In the genomic region with DNA sequence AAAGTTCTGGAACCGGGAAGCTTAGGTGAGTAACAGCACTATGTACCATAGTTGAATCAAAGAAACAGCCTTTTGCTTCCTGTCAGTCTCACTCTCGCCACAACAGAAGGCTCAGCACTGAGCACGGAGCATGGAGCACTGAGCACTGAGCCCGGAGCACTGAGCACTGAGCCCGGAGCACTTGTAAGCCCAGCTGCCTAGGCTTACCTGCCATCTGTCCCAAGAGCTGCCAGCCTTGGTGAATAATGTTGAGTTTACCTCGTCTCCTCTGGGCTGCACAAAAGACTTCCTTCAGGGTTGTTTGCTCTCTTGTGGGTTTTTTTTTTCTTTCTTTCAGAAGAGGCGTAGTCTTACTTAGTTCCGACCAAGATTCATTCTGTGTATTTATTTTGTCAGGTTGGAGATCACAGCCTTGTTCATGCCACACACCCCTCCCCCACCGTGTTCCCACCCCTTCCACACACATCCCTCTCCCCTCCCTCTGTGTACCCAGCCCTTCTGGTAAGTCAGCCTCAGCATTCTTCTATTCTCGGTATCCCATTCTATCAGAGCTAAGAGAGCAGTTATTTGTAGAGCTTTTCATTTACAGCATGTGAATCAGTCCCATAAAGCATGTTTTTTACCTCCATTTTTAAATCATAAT, we compare ENCODE assay signal across 30 mouse cellular contexts. TPM values are rescaled to one million over a fixed set of nuclear protein-coding genes. Genes with fewer than 3 reads are reported as not detected.
DNase-seq lines count a peak whose midpoint lies in the region; ATAC-seq and TF ChIP-seq lines count a peak whose summit lies in the region.
"Had no signal": no experiment of that assay in that cellular context is flagged by ENCODE, and none has a peak within 500 bp of the region (broad histone marks: within the 10 kb centered on the region; RNA-seq: fewer than 3 reads in every experiment).

No protein-coding gene starts in this region.

- no peaks in the 10 kb centered on the region for H3K27me3 ChIP-seq in embryonic facial prominence, embryonic 14.5 days (replicated peaks; ENCODE audit: control insufficient read depth, insufficient read depth, low read length)
- no peaks in the 10 kb centered on the region for H3K27me3 ChIP-seq in embryonic facial prominence, embryonic 10.5 days (replicated peaks; ENCODE audit: low read depth, poor library complexity, severe bottlenecking)
- no peaks in the 10 kb centered on the region for H3K27me3 ChIP-seq in lung, postnatal 0 days (replicated peaks; ENCODE audit: insufficient read depth, low read length)
- no peaks in the 10 kb centered on the region for H3K27me3 ChIP-seq in stomach, embryonic 15.5 days (replicated peaks)
- H3K27me3 ChIP-seq: embryonic facial prominence, embryonic 12.5 days; forebrain, embryonic 12.5 days; forebrain, embryonic 15.5 days; hindbrain, embryonic 12.5 days; hindbrain, embryonic 15.5 days had no signal

- WGBS in embryonic facial prominence, embryonic 14.5 days = 70% methylated on average over 10 of the region's 10 CpGs
- 77% methylated on average over 10 of the region's 10 CpGs for WGBS in embryonic facial prominence, embryonic 10.5 days
- 42% methylated on average over 10 of the region's 10 CpGs for WGBS in lung, postnatal 0 days
- WGBS in lung, adult 2 months = 47% methylated on average over 10 of the region's 10 CpGs
- 51% methylated on average over 10 of the region's 10 CpGs for WGBS in stomach, embryonic 15.5 days

- H3K27ac ChIP-seq in embryonic facial prominence, embryonic 14.5 days (replicated peaks; ENCODE audit: low read depth, low read length) = no peak overlapping the region
- H3K27ac ChIP-seq in embryonic facial prominence, embryonic 10.5 days (replicated peaks) = no peak overlapping the region
- no peak overlapping the region for H3K27ac ChIP-seq in lung, postnatal 0 days (ENCODE audit: low read length)
- no peak overlapping the region for H3K27ac ChIP-seq in stomach, embryonic 15.5 days
- H3K27ac ChIP-seq: embryonic facial prominence, embryonic 12.5 days; forebrain, embryonic 12.5 days; forebrain, embryonic 15.5 days; hindbrain, embryonic 12.5 days; hindbrain, embryonic 15.5 days had no signal

- peak; percentile 8 for DNase-seq in embryonic facial prominence, embryonic 14.5 days (ENCODE audit: low spot score)
- no peak for DNase-seq in embryonic facial prominence, embryonic 10.5 days (ENCODE audit: low spot score)
- peak; percentile 5 for DNase-seq in lung, postnatal 0 days (ENCODE audit: low spot score)
- DNase-seq in lung, adult 2 months = no peak
- DNase-seq in frontal cortex, postnatal 36 days (ENCODE audit: low spot score in 2 of 2) = no peak
- DNase-seq: adrenal gland, adult 8-10 months; adrenal gland, postnatal 25 days; cerebellum, adult 18-20 months; cerebellum, adult 9-10 months; cerebellum, postnatal 14 days; gastrocnemius, postnatal 10 days; gastrocnemius, postnatal 36 days; heart, adult 11 months had no signal

- no peak for TF ChIP-seq CTCF in lung, postnatal 0 days (IDR thresholded peaks at IDR 0.05)
- TF ChIP-seq CTCF in lung, adult 2 months (IDR thresholded peaks at IDR 0.05; ENCODE audit: insufficient read depth, low read length) = no peak

- no peaks in the 10 kb centered on the region for H3K36me3 ChIP-seq in embryonic facial prominence, embryonic 14.5 days (ENCODE audit: control insufficient read depth, insufficient read depth, low read length)
- no peaks in the 10 kb centered on the region for H3K36me3 ChIP-seq in embryonic facial prominence, embryonic 10.5 days (replicated peaks)
- no peaks in the 10 kb centered on the region for H3K36me3 ChIP-seq in lung, postnatal 0 days (ENCODE audit: insufficient read depth, low read length)
- H3K36me3 ChIP-seq in stomach, embryonic 15.5 days = no peaks in the 10 kb centered on the region
- H3K36me3 ChIP-seq: embryonic facial prominence, embryonic 12.5 days; forebrain, embryonic 12.5 days; forebrain, embryonic 15.5 days; hindbrain, embryonic 12.5 days; hindbrain, embryonic 15.5 days had no signal

- H3K4me3 ChIP-seq in embryonic facial prominence, embryonic 14.5 days (ENCODE audit: low read depth, low read length) = no peak overlapping the region
- H3K4me3 ChIP-seq in embryonic facial prominence, embryonic 10.5 days = no peak overlapping the region
- no peak overlapping the region for H3K4me3 ChIP-seq in lung, postnatal 0 days (ENCODE audit: low read depth, low read length)
- no peak overlapping the region for H3K4me3 ChIP-seq in lung, adult 2 months (replicated peaks; ENCODE audit: extremely low read depth, low read depth, low read length)
- H3K4me3 ChIP-seq in stomach, embryonic 15.5 days (replicated peaks) = no peak overlapping the region
- H3K4me3 ChIP-seq: embryonic facial prominence, embryonic 12.5 days; erythroblast, embryonic 14.5 days; forebrain, embryonic 12.5 days; forebrain, embryonic 15.5 days; hindbrain, embryonic 12.5 days; hindbrain, embryonic 15.5 days had no signal

- H3K4me2 ChIP-seq in embryonic facial prominence, embryonic 14.5 days (ENCODE audit: low read depth, low read length) = no peak overlapping the region
- no peak overlapping the region for H3K4me2 ChIP-seq in lung, postnatal 0 days (replicated peaks; ENCODE audit: low read depth, low read length)
- no peak overlapping the region for H3K4me2 ChIP-seq in stomach, embryonic 15.5 days
- H3K4me2 ChIP-seq: embryonic facial prominence, embryonic 12.5 days; forebrain, embryonic 12.5 days; forebrain, embryonic 15.5 days; heart, embryonic 11.5 days; hindbrain, embryonic 12.5 days; hindbrain, embryonic 15.5 days had no signal

- H3K9me3 ChIP-seq in embryonic facial prominence, embryonic 14.5 days (ENCODE audit: control insufficient read depth, low read length) = no peaks in the 10 kb centered on the region
- H3K9me3 ChIP-seq in embryonic facial prominence, embryonic 10.5 days = no peaks in the 10 kb centered on the region
- H3K9me3 ChIP-seq in lung, postnatal 0 days (ENCODE audit: low read length) = no peaks in the 10 kb centered on the region
- H3K9me3 ChIP-seq in stomach, embryonic 15.5 days = no peaks in the 10 kb centered on the region
- H3K9me3 ChIP-seq: embryonic facial prominence, embryonic 12.5 days; forebrain, embryonic 12.5 days; forebrain, embryonic 15.5 days; hindbrain, embryonic 12.5 days; hindbrain, embryonic 15.5 days had no signal

- ATAC-seq in embryonic facial prominence, embryonic 14.5 days (ENCODE audit: low read depth) = no peak
- ATAC-seq in lung, postnatal 0 days = no peak
- ATAC-seq in stomach, embryonic 15.5 days (ENCODE audit: insufficient read depth, low FRiP score, low read depth) = peak; percentile 82
- ATAC-seq in granulocyte monocyte progenitor cell, adult 5-6 weeks (replicated peaks; ENCODE audit: poor library complexity, severe bottlenecking) = no peak
- ATAC-seq: activated CD4-positive, CD25-positive, alpha-beta regulatory T cell, adult 4 months; forebrain, embryonic 15.5 days had no signal

- TF ChIP-seq POLR2A in lung, adult 2 months (IDR thresholded peaks at IDR 0.05; ENCODE audit: borderline replicate concordance, extremely low read depth, low read depth, low read length) = no peak

- no peak for TF ChIP-seq EP300 in lung, postnatal 0 days (IDR thresholded peaks at IDR 0.05)

- no peaks in the 10 kb centered on the region for H3K4me1 ChIP-seq in embryonic facial prominence, embryonic 14.5 days (ENCODE audit: control insufficient read depth, insufficient read depth, low read length)
- H3K4me1 ChIP-seq in embryonic facial prominence, embryonic 10.5 days = no peaks in the 10 kb centered on the region
- no peaks in the 10 kb centered on the region for H3K4me1 ChIP-seq in lung, postnatal 0 days (ENCODE audit: insufficient read depth, low read depth, low read length)
- no peaks in the 10 kb centered on the region for H3K4me1 ChIP-seq in lung, adult 2 months (ENCODE audit: control insufficient read depth, insufficient read depth, low read length)
- H3K4me1 ChIP-seq in stomach, embryonic 15.5 days = no peaks in the 10 kb centered on the region
- H3K4me1 ChIP-seq: embryonic facial prominence, embryonic 12.5 days; forebrain, embryonic 12.5 days; forebrain, embryonic 15.5 days; hindbrain, embryonic 12.5 days; hindbrain, embryonic 15.5 days had no signal

- no peak overlapping the region for H3K9ac ChIP-seq in embryonic facial prominence, embryonic 14.5 days (ENCODE audit: low read depth, low read length)
- H3K9ac ChIP-seq in lung, postnatal 0 days (replicated peaks; ENCODE audit: low read depth) = no peak overlapping the region
- H3K9ac ChIP-seq in stomach, embryonic 15.5 days = no peak overlapping the region
- H3K9ac ChIP-seq: embryonic facial prominence, embryonic 12.5 days; forebrain, embryonic 12.5 days; forebrain, embryonic 15.5 days; hindbrain, embryonic 12.5 days; hindbrain, embryonic 15.5 days had no signal

RNA-seq across cellular contexts. Expression of a gene that starts 20.7 kb away (rescaled TPM):
- 0.15 TPM in 1 of 2 replicates, not detected in the other for polyA plus RNA-seq in embryonic facial prominence, embryonic 14.5 days (2014; fragmentation: Nextera tagmentation; extraction: Ambion mirVana)
- not detected in 2 replicates for polyA plus RNA-seq in embryonic facial prominence, embryonic 10.5 days (2016; fragmentation: Nextera tagmentation; extraction: Ambion mirVana)
- polyA plus RNA-seq in lung, postnatal 0 days (2015; fragmentation: Nextera tagmentation; extraction: Ambion mirVana) = not detected in 2 replicates
- polyA plus RNA-seq in lung, adult 2 months (2012; rRNA removed) = not detected in 2 replicates
- not detected in 2 replicates for polyA plus RNA-seq in stomach, embryonic 15.5 days (2015; fragmentation: Nextera tagmentation; extraction: Ambion mirVana)
- total RNA-seq in granulocyte monocyte progenitor cell, adult 5-6 weeks (2014; fragmentation: Nextera tagmentation) = not detected in 2 replicates
- total RNA-seq in granulocyte monocyte progenitor cell, adult 5-6 weeks (2017) = not detected in 2 replicates
- total RNA-seq: adrenal gland, adult 8-10 months; adrenal gland, postnatal 25 days; ES-E14; gastrocnemius, adult 18-20 months; gastrocnemius, postnatal 10 days; gastrocnemius, postnatal 36 days; heart, adult 8-10 months; heart, postnatal 25 days; hematopoietic stem cell, adult 5-6 weeks had no signal
- polyA plus RNA-seq: activated CD4-positive, CD25-positive, alpha-beta regulatory T cell, adult 4 months; embryonic facial prominence, embryonic 12.5 days; forebrain, embryonic 12.5 days; forebrain, embryonic 15.5 days; heart, embryonic 11.5 days; heart, embryonic 14.5 days; heart, postnatal 0 days; hindbrain, embryonic 12.5 days; hindbrain, embryonic 15.5 days had no signal

RNA-seq across cellular contexts. Expression of a gene that starts 54.9 kb away (rescaled TPM):
- polyA plus RNA-seq in embryonic facial prominence, embryonic 14.5 days (2014; fragmentation: Nextera tagmentation; extraction: Ambion mirVana) = 0.13 TPM in 1 of 2 replicates, not detected in the other
- not detected in 2 replicates for polyA plus RNA-seq in embryonic facial prominence, embryonic 10.5 days (2016; fragmentation: Nextera tagmentation; extraction: Ambion mirVana)
- not detected in 2 replicates for polyA plus RNA-seq in lung, postnatal 0 days (2015; fragmentation: Nextera tagmentation; extraction: Ambion mirVana)
- polyA plus RNA-seq in lung, adult 2 months (2012; rRNA removed) = not detected in 2 replicates
- not detected in 2 replicates for polyA plus RNA-seq in stomach, embryonic 15.5 days (2015; fragmentation: Nextera tagmentation; extraction: Ambion mirVana)
- total RNA-seq in granulocyte monocyte progenitor cell, adult 5-6 weeks (2014; fragmentation: Nextera tagmentation) = not detected in 2 replicates
- total RNA-seq in granulocyte monocyte progenitor cell, adult 5-6 weeks (2017) = not detected in 2 replicates
- total RNA-seq: adrenal gland, adult 8-10 months; adrenal gland, postnatal 25 days; ES-E14; gastrocnemius, adult 18-20 months; gastrocnemius, postnatal 10 days; gastrocnemius, postnatal 36 days; heart, adult 8-10 months; heart, postnatal 25 days; hematopoietic stem cell, adult 5-6 weeks had no signal
- polyA plus RNA-seq: activated CD4-positive, CD25-positive, alpha-beta regulatory T cell, adult 4 months; embryonic facial prominence, embryonic 12.5 days; erythroblast, embryonic 14.5 days; forebrain, embryonic 12.5 days; forebrain, embryonic 15.5 days; heart, embryonic 11.5 days; heart, embryonic 14.5 days; heart, postnatal 0 days; hindbrain, embryonic 12.5 days; hindbrain, embryonic 15.5 days had no signal

Comparison
In these comparisons a context has a peak if more than half of its experiments do, and no peak if none do; other contexts are left out.
1. DNase-seq: peak in embryonic facial prominence, embryonic 14.5 days (single experiment) and lung, postnatal 0 days (single experiment); none in embryonic facial prominence, embryonic 10.5 days (single experiment), lung, adult 2 months (single experiment) and frontal cortex, postnatal 36 days (0 of 2).